Mouse (Mus musculus) liver, adult 2 months (tissue): ENCODE measurements around the gene Mipep. TPM values are rescaled to one million over a fixed set of nuclear protein-coding genes. Genes with fewer than 3 reads are reported as not detected.

Source experiments
- DNase-seq: peaks from one replicate; pipeline ENCODE4 v3.0.0-alpha.2; 2011; ENCODE audit warnings: low read depth, low spot score; ENCODE audit errors: extremely low read depth
- H3K27ac ChIP-seq: fragments of 200-500 bp; replicated peaks from 2 replicates; pipeline ENCODE4 v1.5.1; 2012; ENCODE audit warnings: low read depth, mild to moderate bottlenecking, control low read depth, inconsistent platforms, low read length; ENCODE audit not compliant: insufficient read depth
- H3K27me3 ChIP-seq: fragments of 200-500 bp; 2 replicates; pipeline ENCODE4 v1.6.1; 2012; ENCODE audit warnings: mild to moderate bottlenecking, moderate library complexity, low read length, inconsistent platforms; ENCODE audit not compliant: control insufficient read depth, insufficient read depth
- H3K36me3 ChIP-seq: fragments of 200-500 bp; 2 replicates; pipeline ENCODE4 v1.6.1; 2012; ENCODE audit warnings: low read length, inconsistent platforms; ENCODE audit not compliant: control insufficient read depth, insufficient read depth
- H3K4me1 ChIP-seq: fragments of 200-500 bp; 2 replicates; pipeline ENCODE4 v1.6.1; 2011; ENCODE audit warnings: low read length; ENCODE audit not compliant: control insufficient read depth, insufficient read depth
- H3K4me3 ChIP-seq: fragments of 200-500 bp; 2 replicates; pipeline ENCODE4 v1.5.1; 2011; ENCODE audit warnings: low read depth, mild to moderate bottlenecking, control low read depth, low read length, moderate library complexity; ENCODE audit not compliant: insufficient read depth
- H3K79me2 ChIP-seq: fragments of 200-500 bp; 2 replicates; pipeline ENCODE4 v1.6.1; 2012; ENCODE audit warnings: inconsistent platforms, mild to moderate bottlenecking, low read length, moderate library complexity; ENCODE audit not compliant: control insufficient read depth, insufficient read depth
- H3K9ac ChIP-seq: fragments of 200-500 bp; 2 replicates; pipeline ENCODE4 v1.6.1; 2012; ENCODE audit warnings: low read depth, mild to moderate bottlenecking, control low read depth, inconsistent platforms, low read length
- CTCF ChIP-seq: fragments of 200-500 bp; IDR thresholded peaks from 2 replicates; pipeline ENCODE4 v1.5.1; 2011; ENCODE audit warnings: low read depth, low read length, control low read depth
- POLR2A ChIP-seq: fragments of 200-500 bp; IDR thresholded peaks from 2 replicates; pipeline ENCODE4 v1.6.1; 2011; ENCODE audit warnings: low read length, control low read depth; ENCODE audit not compliant: insufficient read depth; ENCODE audit errors: extremely low read depth
- WGBS: fragments of 180-500 bp; shearing (Covaris S2); methylation state at CpG from one replicate; pipeline ENCODE4 v1.1.7; 2018; 5-methylcytosine and 5-hydroxymethylcytosine counted together
- polyA plus RNA-seq: library from polyadenylated mRNA; depleted of rRNA; stranded (reverse); fragments of >200 nt; gene quantifications from 2 replicates; pipeline ENCODE4 v1.2.3, GENCODE M21; 2012
- total RNA-seq: library from RNA; depleted of rRNA; stranded (reverse); fragments of >200 nt; gene quantifications from 2 replicates; pipeline ENCODE4 v1.2.3, GENCODE M21; 2014

Gene Mipep
- total and polyA plus RNA-seq, 2 experiments, result 13.9 to 30.1 TPM

- no peak for TF ChIP-seq POLR2A
- no peak for TF ChIP-seq CTCF
- peaks cover 2% of the 10 kb centered on the region; the same call in 1 of the 2 replicates for H3K4me1 ChIP-seq
- WGBS, result 81% methylated on average over 6 of the region's 6 CpGs
- H3K4me3 ChIP-seq, result no peak overlapping the region
- peaks cover 10% of the 10 kb centered on the region for H3K36me3 ChIP-seq
- H3K79me2 ChIP-seq, result no peaks in the 10 kb centered on the region
- H3K27ac ChIP-seq, result no peak overlapping the region
- no peaks in the 10 kb centered on the region for H3K27me3 ChIP-seq
- H3K9ac ChIP-seq, result no peak overlapping the region
- DNase-seq, result no peak
Observed at GRCm38 (mm10) chr14:60836709-60837108, 52.3 kb downstream of the Mipep start.

GRCm38 (mm10) chr14:60839654-60840053, 55.3 kb downstream of the Mipep start:
- no peaks in the 10 kb centered on the region for H3K27me3 ChIP-seq
- WGBS, result 87% methylated on average over 8 of the region's 8 CpGs
- no peak overlapping the region for H3K9ac ChIP-seq
- DNase-seq, result no peak
- H3K79me2 ChIP-seq, result no peaks in the 10 kb centered on the region
- H3K4me1 ChIP-seq, result peaks cover 2% of the 10 kb centered on the region; the same call in 1 of the 2 replicates
- peaks cover 2% of the 10 kb centered on the region; the same call in 1 of the 2 replicates for H3K36me3 ChIP-seq
- no peak overlapping the region for H3K27ac ChIP-seq
- no peak for TF ChIP-seq POLR2A
- TF ChIP-seq CTCF, result no peak
- H3K4me3 ChIP-seq, result no peak overlapping the region

DNA sequence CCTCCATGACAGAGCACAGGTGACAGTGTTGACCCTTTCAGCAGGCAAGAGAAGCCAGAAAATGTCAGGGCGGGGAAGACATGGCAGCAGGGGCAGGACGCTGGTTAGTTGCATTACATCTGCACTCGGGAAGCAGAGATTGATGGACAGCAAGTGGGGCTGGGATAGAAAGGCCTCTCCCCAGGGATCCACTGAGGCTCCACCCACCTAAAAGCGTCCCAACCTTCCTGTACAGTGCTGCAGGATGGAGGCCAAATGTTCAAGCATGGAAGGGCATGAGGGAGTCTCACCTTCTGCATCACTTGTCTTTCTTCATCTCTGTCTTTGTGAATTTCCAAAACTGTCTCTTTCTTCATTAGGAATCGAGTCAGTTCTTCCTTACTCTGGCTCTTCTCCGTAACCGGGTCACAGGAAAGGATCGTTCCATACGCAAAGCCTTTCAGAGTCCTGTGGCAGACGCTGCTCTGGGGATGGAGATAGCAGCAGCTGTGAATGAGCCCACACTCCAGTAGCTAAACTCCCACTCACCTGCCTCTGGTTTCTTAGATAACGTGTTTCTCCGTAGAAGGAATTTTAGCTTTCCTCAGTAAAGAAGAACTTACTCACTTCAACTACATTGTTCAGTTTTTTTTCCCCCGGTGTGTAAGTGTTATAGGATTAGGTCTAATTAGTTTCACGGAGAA, 57.7 kb downstream of the Mipep start:
- WGBS, result 94% methylated on average over 14 of the region's 14 CpGs
- DNase-seq, result no peak
- no peak overlapping the region for H3K4me3 ChIP-seq
- no peaks in the 10 kb centered on the region for H3K27me3 ChIP-seq
- H3K27ac ChIP-seq, result no peak overlapping the region
- TF ChIP-seq POLR2A (no peak), CTCF (no peak)
- H3K9ac ChIP-seq, result no peak overlapping the region
- H3K36me3 ChIP-seq, result peaks cover 3% of the 10 kb centered on the region; the same call in 1 of the 2 replicates
- peaks cover 4% of the 10 kb centered on the region; the same call in 1 of the 2 replicates for H3K4me1 ChIP-seq
- no peaks in the 10 kb centered on the region for H3K79me2 ChIP-seq

DNA sequence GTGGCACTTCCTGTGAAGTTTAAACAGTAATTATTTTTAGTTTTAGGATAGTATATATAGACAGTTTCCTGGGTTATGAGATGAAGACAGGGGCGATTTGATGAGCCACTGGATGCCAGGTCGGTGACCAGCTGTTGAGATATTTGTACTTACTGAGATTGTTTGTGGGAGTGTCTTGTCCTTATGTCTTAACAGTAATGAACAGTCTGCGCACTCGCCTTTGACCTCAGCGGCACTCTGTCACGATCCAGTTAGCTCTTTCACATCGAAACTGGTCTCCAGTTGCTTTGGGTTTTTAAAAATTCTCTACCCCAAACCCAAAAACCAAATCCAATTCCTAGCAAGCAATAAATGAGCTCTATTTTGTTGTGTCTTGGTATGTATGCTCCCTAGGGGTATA, 59.2 kb downstream of the Mipep start:
- Histone ChIP-seq H3K27ac (no peak overlapping the region), H3K79me2 (no peaks in the 10 kb centered on the region), H3K9ac (no peak overlapping the region), H3K27me3 (no peaks in the 10 kb centered on the region), H3K36me3 (peaks cover 3% of the 10 kb centered on the region; the same call in 1 of the 2 replicates), H3K4me3 (no peak overlapping the region), H3K4me1 (peaks cover 12% of the 10 kb centered on the region; the same call in 1 of the 2 replicates)
- TF ChIP-seq POLR2A (no peak), CTCF (no peak)
- DNase-seq, result no peak
- 89% methylated on average over 7 of the region's 7 CpGs for WGBS

- DNase-seq, result no peak
- TF ChIP-seq POLR2A (no peak), CTCF (no peak)
- H3K36me3 ChIP-seq, result peaks cover 3% of the 10 kb centered on the region; the same call in 1 of the 2 replicates
- peaks cover 12% of the 10 kb centered on the region; the same call in 1 of the 2 replicates for H3K4me1 ChIP-seq
- H3K27ac ChIP-seq, result no peak overlapping the region
- no peak overlapping the region for H3K9ac ChIP-seq
- H3K79me2 ChIP-seq, result no peaks in the 10 kb centered on the region
- H3K4me3 ChIP-seq, result no peak overlapping the region
- 94% methylated on average over 10 of the region's 10 CpGs for WGBS
- no peaks in the 10 kb centered on the region for H3K27me3 ChIP-seq
Observed at GRCm38 (mm10) chr14:60845261-60846045, 61.1 kb downstream of the Mipep start.
